Mouse (Mus musculus) brain, adult 2 months (tissue): ENCODE measurements around the gene Gm10447.
A peak's percentile ranks its signal among the peaks of the same experiment; 100 is the strongest.
"Not testable (repeated sequence)": the region's sequence is repeated elsewhere in the genome, so short reads cannot be mapped to it uniquely, and the experiment has no call there.

Experiments used
- DNase-seq: peaks from one replicate; pipeline ENCODE4 v3.0.0; 2011; ENCODE audit warnings: low read depth, low spot score

Gene Gm10447

GRCm38 (mm10) chr11:53443861-53444260 is 13.0 kb downstream of the Gm10447 start:
- no peak for DNase-seq

- DNase-seq, result no peak
Observed at GRCm38 (mm10) chr11:53441921-53442320, 15.0 kb downstream of the Gm10447 start.

GRCm38 (mm10) chr11:53436338-53436737 is 20.6 kb downstream of the Gm10447 start:
- no peak for DNase-seq

- DNase-seq, result no peak
Observed at GRCm38 (mm10) chr11:53435504-53435903, 21.4 kb downstream of the Gm10447 start.

- DNase-seq, result no peak
Observed at GRCm38 (mm10) chr11:53433057-53433456, 23.9 kb downstream of the Gm10447 start.

GRCm38 (mm10) chr11:53431347-53432056 is 25.4 kb downstream of the Gm10447 start:
- DNase-seq, result peak; percentile 27

- peak; percentile 100 for DNase-seq
Observed at GRCm38 (mm10) chr11:53430670-53431346, 26.1 kb downstream of the Gm10447 start, which contains the start of the genes Uqcrq and Gdf9. TSS of gene Uqcrq (minus strand) at chr11:53430831. TSS of gene Gdf9 (plus strand) at chr11:53431023.

GRCm38 (mm10) chr11:53430300-53430669 is 26.6 kb downstream of the Gm10447 start:
- DNase-seq, result no peak

- DNase-seq, result no peak
Observed at GRCm38 (mm10) chr11:53429182-53429581, 27.7 kb downstream of the Gm10447 start.

- no peak for DNase-seq
Observed at GRCm38 (mm10) chr11:53428716-53429057, 28.2 kb downstream of the Gm10447 start.

- no peak for DNase-seq
Observed at GRCm38 (mm10) chr11:53427993-53428715, 28.8 kb downstream of the Gm10447 start.

- not testable (repeated sequence) for DNase-seq
Observed at GRCm38 (mm10) chr11:53426914-53427313, 30.0 kb downstream of the Gm10447 start.

GRCm38 (mm10) chr11:53425711-53426255 is 31.1 kb downstream of the Gm10447 start:
- DNase-seq, result peak; percentile 39

- DNase-seq, result peak; percentile 65
Observed at GRCm38 (mm10) chr11:53425251-53425650, 31.7 kb downstream of the Gm10447 start.

- DNase-seq, result peak; percentile 29
Observed at GRCm38 (mm10) chr11:53424826-53425225, 32.1 kb downstream of the Gm10447 start.

GRCm38 (mm10) chr11:53423036-53423435 is 33.9 kb downstream of the Gm10447 start, which contains the start of gene Leap2:
TSS of gene Leap2 (minus strand) at chr11:53423170.
- DNase-seq, result no peak

- DNase-seq, result no peak
Observed at GRCm38 (mm10) chr11:53418048-53418447, 38.9 kb downstream of the Gm10447 start.

- no peak for DNase-seq
Observed at GRCm38 (mm10) chr11:53413871-53414270, 43.0 kb downstream of the Gm10447 start.

GRCm38 (mm10) chr11:53411738-53412137 is 45.2 kb downstream of the Gm10447 start:
- peak; percentile 72 for DNase-seq
